Mouse (Mus musculus): ENCODE results near the gene Galntl6. TPM values are rescaled to one million over a fixed set of nuclear protein-coding genes. Genes with fewer than 3 reads are reported as not detected.
"Not testable (repeated sequence)": the region's sequence is repeated elsewhere in the genome, so short reads cannot be mapped to it uniquely, and the experiment has no call there.

The Galntl6 gene
- total RNA-seq, 2 experiments from 2014 or later = not detected

- no peak for ATAC-seq (replicated peaks; ENCODE audit: poor library complexity)
Observed at GRCm38 (mm10) chr8:58606451-58606850, 306.0 kb downstream of the Galntl6 start.

GRCm38 (mm10) chr8:58604751-58605150, 307.7 kb downstream of the Galntl6 start:
- ATAC-seq (replicated peaks; ENCODE audit: poor library complexity) = no peak

- ATAC-seq (replicated peaks; ENCODE audit: poor library complexity) = no peak
Observed at GRCm38 (mm10) chr8:58597834-58598233, 314.6 kb downstream of the Galntl6 start.

GRCm38 (mm10) chr8:58575346-58575745, 337.1 kb downstream of the Galntl6 start:
- no peak for ATAC-seq (replicated peaks; ENCODE audit: poor library complexity)

- no peak for ATAC-seq (replicated peaks; ENCODE audit: poor library complexity)
Observed at GRCm38 (mm10) chr8:58568086-58568485, 344.4 kb downstream of the Galntl6 start.

GRCm38 (mm10) chr8:58566115-58566514, 346.3 kb downstream of the Galntl6 start:
- peak; percentile 63; the same call in 1 of the 2 replicates for ATAC-seq (replicated peaks; ENCODE audit: poor library complexity)

GRCm38 (mm10) chr8:58535781-58536180, 376.7 kb downstream of the Galntl6 start:
- ATAC-seq (replicated peaks; ENCODE audit: poor library complexity) = no peak

GRCm38 (mm10) chr8:58534631-58535030, 377.8 kb downstream of the Galntl6 start:
- no peak for ATAC-seq (replicated peaks; ENCODE audit: poor library complexity)

GRCm38 (mm10) chr8:58523443-58523842, 389.0 kb downstream of the Galntl6 start:
- no peak for ATAC-seq (replicated peaks; ENCODE audit: poor library complexity)

- no peak for ATAC-seq (replicated peaks; ENCODE audit: poor library complexity)
Observed at GRCm38 (mm10) chr8:58521932-58522331, 390.5 kb downstream of the Galntl6 start.

- no peak for ATAC-seq (replicated peaks; ENCODE audit: poor library complexity)
Observed at GRCm38 (mm10) chr8:58510516-58510915, 401.9 kb downstream of the Galntl6 start.

- no peak for ATAC-seq (replicated peaks; ENCODE audit: poor library complexity)
Observed at GRCm38 (mm10) chr8:58509051-58509450, 403.4 kb downstream of the Galntl6 start.

GRCm38 (mm10) chr8:58487099-58487498, 425.3 kb downstream of the Galntl6 start:
- ATAC-seq (replicated peaks; ENCODE audit: poor library complexity) = no peak

GRCm38 (mm10) chr8:58463342-58463741, 449.1 kb downstream of the Galntl6 start:
- not testable (repeated sequence) for ATAC-seq (replicated peaks; ENCODE audit: poor library complexity)

- ATAC-seq (replicated peaks; ENCODE audit: poor library complexity) = no peak
Observed at GRCm38 (mm10) chr8:58442696-58443095, 469.7 kb downstream of the Galntl6 start.

- no peak for ATAC-seq (replicated peaks; ENCODE audit: poor library complexity)
Observed at GRCm38 (mm10) chr8:58418481-58418880, 494.0 kb downstream of the Galntl6 start.

GRCm38 (mm10) chr8:58417551-58417950, 494.9 kb downstream of the Galntl6 start:
- ATAC-seq (replicated peaks; ENCODE audit: poor library complexity) = no peak

GRCm38 (mm10) chr8:58396500-58396899, 515.9 kb downstream of the Galntl6 start:
- no peak for ATAC-seq (replicated peaks; ENCODE audit: poor library complexity)

- no peak for ATAC-seq (replicated peaks; ENCODE audit: poor library complexity)
Observed at GRCm38 (mm10) chr8:58395879-58396278, 516.6 kb downstream of the Galntl6 start.

- ATAC-seq (replicated peaks; ENCODE audit: poor library complexity) = no peak
Observed at GRCm38 (mm10) chr8:58372389-58372788, 540.1 kb downstream of the Galntl6 start.

GRCm38 (mm10) chr8:58371979-58372378, 540.5 kb downstream of the Galntl6 start:
- no peak for ATAC-seq (replicated peaks; ENCODE audit: poor library complexity)

- ATAC-seq (replicated peaks; ENCODE audit: poor library complexity) = no peak
Observed at GRCm38 (mm10) chr8:58331151-58331550, 581.3 kb downstream of the Galntl6 start.

- no peak for ATAC-seq (replicated peaks; ENCODE audit: poor library complexity)
Observed at GRCm38 (mm10) chr8:58313482-58313881, 599.0 kb downstream of the Galntl6 start.

- ATAC-seq (replicated peaks; ENCODE audit: poor library complexity) = no peak
Observed at GRCm38 (mm10) chr8:58291487-58291886, 621.0 kb downstream of the Galntl6 start.

All from megakaryocyte progenitor cell, adult 5-6 weeks (primary cell).